Mouse (Mus musculus): ENCODE results near the gene Kcnq2.

DNA sequence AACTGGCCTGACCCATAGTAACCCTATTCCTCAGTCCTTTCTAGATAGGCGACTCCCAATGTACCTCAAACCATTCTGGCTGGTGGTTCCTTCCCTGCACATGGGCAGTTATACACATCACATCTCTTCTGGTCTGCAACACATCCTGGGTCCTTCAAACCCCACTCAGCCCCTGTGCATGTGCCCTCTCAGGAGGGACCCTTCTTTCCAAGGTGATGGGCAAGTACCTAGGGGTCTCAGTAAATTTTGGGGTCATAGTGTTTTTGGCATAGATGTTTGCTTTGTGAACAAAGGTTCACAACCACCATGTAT, 62.7 kb downstream of the Kcnq2 start:
- TF ChIP-seq CTCF (IDR thresholded peaks at IDR 0.05; ENCODE audit: extremely low read depth, insufficient read depth, insufficient read length, insufficient replicate concordance) (no peak), POLR2A (IDR thresholded peaks at IDR 0.05; ENCODE audit: low read depth, low read length) (no peak)

Data from spleen, adult 2 months (tissue).